Mouse (Mus musculus) frontal cortex, adult 2 months (tissue): Measurements from ENCODE around the gene Rpp38. TPM values are rescaled to one million over a fixed set of nuclear protein-coding genes. Genes with fewer than 3 reads are reported as not detected.

ENCODE experiments used
- DNase-seq, 2 experiments: peaks; one replicate each; pipeline ENCODE4 v3.0.0; 2022; ENCODE audit warnings: low spot score in 1 of 2; ENCODE audit errors: extremely low spot score in 1 of 2
- polyA plus RNA-seq: library from polyadenylated mRNA; depleted of rRNA; stranded (reverse); fragments of >200 nt; gene quantifications from 2 replicates; pipeline ENCODE4 v1.2.3, GENCODE M21; 2012; rRNA removed

Gene Rpp38
- 11.4 and 13.5 TPM in 2 replicates for polyA plus RNA-seq

DNA sequence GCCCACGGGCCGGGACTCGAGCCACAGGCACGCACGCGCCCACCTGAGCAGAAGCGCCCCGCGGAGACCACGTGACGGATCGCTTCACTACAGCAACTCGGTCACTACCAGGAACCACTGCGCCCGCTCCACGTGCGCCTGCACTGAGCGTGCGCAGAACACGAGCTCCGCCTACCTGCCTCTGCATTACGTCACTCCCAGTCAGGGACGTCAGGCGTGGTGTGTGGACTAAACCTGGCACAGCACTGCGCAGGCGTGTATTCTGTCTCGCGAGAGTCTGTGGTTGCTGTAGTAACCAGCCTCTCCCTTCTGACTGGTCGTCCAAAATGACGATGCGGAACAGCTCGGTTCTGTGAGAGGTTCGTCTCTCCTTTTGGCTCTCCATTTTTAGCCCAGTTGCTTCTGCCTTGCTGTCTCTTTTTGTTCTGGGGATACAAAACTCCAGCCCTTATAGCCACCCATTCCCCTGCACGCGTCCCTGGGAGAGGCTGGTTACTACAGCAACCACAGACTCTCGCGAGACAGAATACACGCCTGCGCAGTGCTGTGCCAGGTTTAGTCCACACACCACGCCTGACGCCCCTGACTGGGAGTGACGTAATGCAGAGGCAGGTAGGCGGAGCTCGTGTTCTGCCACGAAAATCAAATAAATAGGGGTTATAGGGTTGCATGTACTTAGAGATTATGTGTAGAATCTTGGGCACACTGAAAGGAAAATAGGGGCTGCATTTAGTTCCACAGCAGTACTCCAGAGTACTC lies at the start of gene Rpp38:
Rpp38 (minus strand) TSS at position 160 of the 759 bp plus-strand sequence.
- peak; percentile 99 to 100 for DNase-seq

DNA sequence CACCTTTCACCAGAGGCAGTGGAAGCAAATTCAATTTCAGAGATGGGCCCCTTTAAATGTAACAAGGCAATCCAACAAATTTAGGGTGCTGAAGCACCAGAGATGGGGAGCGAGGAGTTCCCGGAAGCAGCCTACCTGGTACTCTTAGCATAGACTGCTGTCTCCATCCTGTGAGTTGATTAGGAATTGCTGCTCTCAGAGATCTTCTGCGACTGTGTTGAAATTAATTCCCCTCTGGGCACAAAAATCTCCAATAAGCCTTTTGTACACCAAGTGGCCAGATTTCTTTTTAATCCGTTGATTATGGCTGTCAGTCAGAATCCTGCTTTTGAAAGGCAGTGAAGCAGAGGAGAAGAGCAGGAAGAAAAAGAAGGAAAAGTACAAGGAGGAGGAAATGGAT lies 32.7 kb upstream of the Rpp38 start:
- DNase-seq, result no peak

DNA sequence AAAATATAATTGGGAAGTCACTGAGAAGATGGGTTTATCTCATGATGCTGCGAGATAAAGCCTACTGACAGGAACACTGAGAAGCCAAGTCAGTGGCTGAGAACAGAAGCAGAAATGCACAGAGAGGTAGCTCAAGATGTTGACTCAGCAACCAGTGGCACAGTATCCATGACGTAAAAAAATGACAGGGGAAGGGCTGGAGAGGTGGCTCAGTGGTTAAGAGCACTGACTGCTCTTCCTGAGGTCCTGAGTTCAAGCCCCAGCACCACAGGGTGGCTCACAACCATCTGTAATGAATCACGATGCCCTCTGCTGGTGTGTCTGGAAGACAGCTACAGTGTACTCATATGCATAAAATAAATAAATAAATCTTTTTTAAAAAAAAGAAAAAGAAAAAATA lies 28.6 kb upstream of the Rpp38 start:
- no peak for DNase-seq

DNA sequence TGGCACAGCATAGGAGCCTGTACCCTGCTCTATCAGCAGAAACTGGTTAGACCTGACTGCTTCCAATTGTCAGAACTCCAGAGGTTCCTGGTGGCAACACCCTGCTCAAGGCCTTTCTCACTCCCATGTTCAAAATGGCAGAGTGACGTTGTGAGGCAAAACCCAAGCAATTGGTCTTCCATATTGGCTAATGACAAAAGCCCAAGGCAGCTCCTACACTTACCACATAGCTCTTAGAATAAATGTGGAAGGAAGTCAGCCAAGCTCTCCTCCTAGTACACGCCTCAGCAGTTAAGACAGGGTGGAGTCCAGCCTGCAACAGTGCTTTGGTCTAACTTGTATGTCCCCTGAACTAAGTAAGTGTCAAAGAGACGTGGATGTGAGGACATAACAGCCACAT lies 25.4 kb upstream of the Rpp38 start:
- DNase-seq, result no peak

DNA sequence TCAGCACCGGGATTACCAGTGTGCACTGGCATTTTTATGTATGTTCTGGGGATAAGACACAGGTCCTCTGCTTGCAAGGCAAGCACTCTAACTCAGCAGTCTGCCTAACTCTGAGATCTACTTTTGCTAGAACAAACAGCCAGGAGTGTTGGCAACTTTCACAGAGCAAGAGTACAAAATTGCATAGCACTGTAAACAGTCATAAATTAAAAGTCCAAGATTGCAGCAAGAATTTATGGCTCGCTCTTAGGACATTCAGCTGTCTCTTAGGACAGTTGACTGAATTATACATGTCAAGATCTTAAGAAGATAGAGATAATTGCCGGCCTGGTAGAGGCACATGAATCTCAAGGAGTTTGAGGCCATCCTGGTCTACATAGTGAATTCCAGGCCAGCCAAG lies 23.9 kb upstream of the Rpp38 start:
- no peak for DNase-seq

DNA sequence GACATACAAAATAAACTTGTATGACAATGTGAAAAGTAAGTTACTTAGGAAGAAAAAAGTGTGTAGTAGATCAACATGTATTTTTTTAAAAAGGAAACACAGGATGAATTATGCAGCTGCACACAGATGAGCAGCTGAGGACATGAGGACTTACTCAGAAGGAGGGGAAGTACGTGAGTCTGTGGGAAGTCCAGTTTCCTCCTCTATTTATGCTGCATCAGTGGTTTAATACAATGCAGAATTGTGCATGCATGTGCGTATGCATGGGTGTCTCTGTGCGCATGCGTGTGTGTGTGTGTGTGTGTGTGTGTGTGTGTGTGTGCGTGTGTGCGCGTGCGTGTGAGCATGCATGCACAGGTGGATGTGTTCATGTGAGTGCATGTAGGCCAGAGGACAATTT lies 23.4 kb upstream of the Rpp38 start:
- no peak for DNase-seq

DNA sequence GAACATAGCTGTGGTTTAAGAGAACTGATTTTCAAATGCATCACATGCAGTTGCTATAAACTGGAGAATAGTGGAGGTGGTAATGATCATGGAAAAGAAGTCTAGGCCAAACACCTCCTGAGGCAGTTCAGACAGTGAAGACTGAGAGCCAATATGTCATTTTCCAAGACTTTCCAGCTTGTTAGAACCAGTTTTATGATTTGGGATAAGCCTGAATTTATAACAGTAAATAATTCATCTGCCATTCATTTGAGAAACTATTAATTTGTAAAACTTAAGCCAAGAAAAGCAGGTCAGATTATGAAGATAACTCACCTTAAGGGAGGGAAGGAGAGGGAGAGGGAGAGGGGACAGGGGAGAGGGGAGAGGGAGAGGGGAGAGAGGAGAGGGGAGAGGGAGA lies 20.7 kb upstream of the Rpp38 start:
- DNase-seq, result no peak

DNA sequence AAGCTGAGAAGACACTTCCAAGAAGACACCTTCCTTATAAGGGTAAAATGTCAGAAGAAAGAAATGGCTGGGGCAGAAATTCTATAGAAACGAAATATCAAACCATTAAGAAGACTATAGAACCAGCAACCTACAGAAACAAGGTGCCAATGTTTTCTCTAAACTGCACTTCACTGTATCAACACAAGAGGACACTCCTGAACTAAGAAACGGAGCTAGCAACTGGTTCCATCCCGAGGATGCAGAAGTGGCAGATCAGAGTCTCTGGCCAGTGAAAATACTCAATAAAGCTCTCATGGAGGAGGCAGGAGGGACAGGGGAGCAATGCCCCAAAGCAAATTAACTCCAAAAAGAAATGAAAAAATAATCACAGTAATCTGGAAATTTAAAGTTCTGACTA lies 16.5 kb upstream of the Rpp38 start:
- DNase-seq, result peak in 1 of 2 experiments; percentile 73

DNA sequence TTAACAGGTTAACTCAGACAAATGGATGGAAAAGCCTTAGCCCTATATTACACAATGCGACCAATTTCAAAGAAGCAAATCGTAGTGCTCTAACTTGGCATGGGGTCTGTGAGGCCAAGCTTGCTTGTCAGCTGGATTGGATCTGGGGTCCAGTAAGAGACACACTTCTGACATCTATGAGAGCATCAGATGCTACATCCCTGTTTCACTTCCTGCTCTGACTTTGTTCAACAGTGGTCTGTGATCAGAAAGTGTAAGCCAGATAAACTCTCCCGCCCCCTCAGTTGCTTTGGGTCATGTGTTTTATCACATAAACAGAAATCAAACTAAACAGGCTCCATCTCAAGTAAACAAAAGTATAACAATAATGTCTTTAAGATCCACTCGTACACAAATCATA lies 16.0 kb upstream of the Rpp38 start:
- no peak for DNase-seq

DNA sequence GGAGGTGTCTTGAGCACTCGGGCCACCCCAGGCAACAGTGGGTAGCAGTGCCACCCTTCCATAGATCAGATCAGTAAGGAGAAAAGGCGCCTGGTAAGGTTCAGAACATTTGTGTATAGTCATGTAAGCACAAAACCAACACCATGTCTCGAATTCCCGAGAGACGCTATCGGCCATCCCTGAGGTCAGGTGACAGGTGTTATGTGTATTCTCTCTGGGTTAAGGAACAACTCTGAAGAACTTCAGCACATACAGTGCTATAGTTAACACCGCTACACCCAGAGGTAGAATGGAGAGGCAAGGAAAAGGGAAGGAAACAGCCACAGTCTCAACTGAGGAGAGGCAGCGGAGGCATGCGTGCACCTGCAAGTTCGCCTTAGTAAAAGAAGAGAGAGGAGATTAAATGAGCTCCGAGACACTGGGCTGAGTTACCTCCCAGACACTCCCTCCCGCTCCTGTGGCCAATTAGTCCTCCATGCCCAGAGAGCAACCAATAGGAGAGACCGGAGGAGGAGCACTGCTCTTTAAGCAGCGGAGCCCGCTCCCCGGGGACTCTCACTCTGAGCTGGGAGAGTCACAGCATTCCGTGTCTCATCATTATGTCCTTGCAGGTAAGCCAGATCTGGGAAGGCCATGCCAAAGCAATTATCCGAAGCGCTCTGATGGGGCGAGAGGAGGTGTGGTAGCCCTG lies 3.3 kb upstream of the Rpp38 start, which contains the start of gene Acbd7:
Acbd7 (plus strand) TSS at position 558 of the 691 bp plus-strand sequence.
- peak; percentile 28 to 78 for DNase-seq

DNA sequence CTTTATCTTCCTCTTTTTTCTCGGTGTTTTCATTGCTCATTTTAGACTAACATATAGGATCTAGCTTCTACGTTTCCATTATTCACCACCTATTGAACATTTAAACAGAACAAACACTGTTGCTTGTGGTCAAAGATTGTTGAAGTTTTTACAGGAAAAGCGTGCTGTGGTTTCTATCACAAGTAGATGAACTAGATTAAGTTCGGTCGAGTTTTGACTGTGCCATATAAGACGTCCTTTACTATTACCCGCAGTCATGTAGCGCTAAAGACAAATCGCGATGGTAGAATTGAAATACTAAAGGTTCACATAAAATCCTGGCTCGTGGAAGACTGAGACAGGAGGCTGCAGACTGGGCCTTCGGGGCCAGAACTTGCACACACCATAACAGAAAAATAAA lies 1.3 kb upstream of the Rpp38 start:
- no peak for DNase-seq

DNA sequence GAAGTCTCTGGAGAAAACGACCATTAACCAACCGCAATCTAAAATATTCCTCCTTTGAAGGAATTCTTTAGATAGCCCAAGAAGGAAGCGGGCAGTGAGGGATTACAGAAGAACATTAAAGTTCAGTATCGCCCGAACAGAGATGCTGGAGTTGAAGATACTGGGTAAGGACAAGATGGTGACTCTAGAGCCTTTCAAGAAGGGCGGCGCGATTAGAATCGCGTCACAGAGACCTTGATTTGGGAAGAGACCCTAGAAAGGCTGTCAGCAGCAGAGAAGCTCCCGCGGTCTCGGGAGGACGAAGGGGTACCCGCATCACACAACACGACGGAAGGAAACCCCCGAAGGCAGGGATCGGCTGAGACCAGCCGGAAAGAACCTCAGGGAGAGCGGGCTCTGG lies 387 bp downstream of the Rpp38 start:
- no peak for DNase-seq

DNA sequence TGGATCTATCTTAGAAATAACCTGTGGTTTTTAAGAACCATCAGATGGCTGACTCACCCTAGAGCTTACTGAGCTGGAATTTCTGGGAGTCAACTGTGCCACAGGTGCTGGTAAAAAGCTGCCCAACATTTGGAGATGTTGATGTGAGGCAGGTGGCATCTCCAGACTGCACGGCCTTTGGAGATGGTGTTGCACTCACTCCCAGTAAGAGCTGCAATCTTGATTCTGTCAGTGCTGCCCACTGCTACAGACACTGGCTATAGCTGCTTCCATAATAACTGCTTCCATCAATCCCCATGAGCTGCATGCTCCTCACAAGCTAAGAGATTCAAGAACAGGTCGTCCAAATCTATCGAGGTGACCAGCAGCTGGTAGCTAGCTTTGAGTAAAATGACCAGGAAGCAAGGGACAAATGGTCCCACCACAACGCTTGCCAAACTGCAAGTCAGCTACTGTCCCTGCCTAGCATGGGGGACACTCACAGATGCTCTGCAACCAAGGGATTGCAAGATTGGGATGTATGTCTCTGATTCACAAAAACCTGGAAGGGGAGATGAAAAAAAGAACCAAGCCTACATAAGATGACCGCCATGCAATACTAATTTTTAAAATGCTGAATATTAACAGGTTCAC lies 1.3 kb downstream of the Rpp38 start:
- no peak for DNase-seq

DNA sequence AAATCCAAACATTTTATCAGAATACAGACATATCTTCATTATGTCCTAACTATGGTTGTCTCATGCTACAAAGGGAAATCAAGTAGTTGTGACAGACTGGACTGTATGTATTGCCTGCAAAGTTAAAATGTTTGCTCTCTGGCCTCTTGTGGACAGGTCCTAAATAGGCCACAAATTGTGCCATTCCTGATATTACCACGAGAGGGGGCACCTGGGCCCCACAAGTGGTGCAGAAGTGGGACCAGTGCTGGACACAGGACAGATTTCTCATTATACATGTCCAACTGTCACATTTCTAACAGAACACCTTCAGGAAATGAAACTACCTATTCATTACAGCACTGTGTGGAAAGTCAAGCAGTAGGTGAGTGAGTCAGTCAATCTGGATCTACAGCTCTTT lies 5.1 kb downstream of the Rpp38 start:
- DNase-seq, result peak in 1 of 2 experiments; percentile 59

DNA sequence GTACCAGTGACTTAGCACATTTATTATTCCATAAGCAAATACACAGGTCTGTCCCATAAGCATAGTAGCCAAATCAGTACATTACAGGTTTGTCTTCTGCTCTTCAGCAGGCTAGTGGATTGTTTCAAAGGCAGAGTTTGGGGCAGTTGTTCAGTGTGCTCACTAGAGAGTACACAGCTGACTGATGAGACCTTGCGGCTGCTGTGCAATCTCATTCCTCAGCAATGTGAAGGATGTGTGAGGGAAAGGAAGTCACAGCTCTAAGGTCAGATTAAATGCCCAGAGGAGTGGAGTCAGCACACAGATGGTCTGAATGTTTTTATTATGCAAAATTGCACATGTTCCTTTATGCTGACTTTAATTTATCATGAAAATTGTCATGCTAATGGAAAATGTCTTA lies 5.9 kb downstream of the Rpp38 start:
- no peak for DNase-seq

DNA sequence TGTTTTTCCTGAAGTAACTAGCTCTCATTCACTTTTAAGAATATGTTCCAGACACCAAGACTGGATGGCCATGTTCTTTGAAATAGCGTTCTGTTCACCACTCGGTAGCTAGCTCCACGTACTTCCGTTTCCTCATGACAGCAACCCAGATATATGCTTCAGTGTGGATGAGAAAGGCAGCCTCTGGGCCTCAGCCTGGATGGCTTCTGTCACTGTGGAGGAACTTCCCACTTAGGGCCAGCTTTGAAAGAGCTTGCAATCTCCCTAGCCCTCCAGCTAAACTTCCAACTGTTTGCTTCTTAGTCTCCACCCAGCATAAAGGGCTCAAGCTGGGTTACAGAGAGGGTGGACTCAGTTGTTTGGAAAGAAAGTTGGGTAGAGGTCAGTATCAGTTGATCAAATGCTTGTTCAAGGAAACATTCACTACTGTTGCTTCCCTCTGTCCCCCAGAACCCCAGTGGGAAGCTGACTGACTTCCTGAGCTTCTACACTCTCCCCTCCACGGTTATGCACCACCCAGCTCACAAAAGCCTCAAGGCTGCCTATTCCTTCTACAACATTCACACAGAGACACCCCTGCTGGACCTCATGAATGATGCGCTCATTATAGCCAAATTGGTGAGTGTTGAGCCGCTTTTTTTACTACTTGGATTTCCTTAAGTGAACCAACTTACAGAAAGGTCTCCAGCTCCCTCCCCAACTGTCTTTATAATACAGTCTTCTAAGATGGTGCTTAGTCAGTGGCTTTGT lies 7.9 kb downstream of the Rpp38 start:
- no peak for DNase-seq

DNA sequence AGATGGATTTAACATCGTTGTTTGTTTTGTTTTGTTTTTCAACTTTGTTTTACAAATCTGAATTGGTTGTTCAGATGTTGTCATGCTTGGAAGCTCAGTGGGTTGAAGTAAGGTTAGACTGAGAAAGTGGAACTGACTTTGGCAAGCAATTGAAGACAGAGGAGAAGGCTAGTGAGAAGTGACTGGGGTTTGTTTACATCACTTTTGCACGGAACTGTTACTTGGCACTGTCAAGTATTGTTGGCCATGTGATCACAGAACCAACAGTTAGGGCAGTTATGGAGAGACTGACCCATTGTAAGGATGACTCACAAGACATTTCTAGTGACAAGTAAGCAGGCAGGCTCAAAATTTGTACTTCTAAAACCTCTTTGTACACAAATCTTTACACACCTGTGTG lies 9.3 kb downstream of the Rpp38 start:
- no peak for DNase-seq

DNA sequence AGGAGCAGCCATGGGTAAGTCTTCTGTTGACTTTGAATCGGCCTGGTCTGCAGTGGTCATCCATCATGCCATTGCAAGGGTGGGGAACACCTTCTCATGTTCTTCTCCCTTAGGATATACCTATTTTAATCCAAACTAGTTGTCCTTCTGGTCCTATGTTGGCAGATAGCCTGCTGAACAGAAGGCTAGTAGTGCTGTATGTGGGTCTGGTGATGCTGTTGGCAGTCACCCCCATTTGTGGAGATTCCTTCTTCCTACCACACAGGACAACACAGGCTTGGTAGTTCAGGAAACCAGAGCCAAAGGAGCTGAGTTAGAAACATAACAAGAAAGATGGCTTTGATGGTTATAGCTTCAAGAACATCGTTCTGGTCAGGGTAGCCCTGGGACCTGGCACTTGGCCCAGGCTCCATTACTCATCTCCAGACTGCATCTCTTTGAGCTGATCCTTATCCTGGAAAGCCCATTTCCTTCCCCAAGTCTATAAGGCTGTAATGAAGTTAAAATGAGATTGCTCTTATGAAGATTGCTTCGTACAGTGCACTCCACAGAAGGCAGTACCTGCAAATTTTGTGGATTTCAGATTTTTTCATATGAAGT lies 26.9 kb downstream of the Rpp38 start:
- peak in 1 of 2 experiments; percentile 57 for DNase-seq

DNA sequence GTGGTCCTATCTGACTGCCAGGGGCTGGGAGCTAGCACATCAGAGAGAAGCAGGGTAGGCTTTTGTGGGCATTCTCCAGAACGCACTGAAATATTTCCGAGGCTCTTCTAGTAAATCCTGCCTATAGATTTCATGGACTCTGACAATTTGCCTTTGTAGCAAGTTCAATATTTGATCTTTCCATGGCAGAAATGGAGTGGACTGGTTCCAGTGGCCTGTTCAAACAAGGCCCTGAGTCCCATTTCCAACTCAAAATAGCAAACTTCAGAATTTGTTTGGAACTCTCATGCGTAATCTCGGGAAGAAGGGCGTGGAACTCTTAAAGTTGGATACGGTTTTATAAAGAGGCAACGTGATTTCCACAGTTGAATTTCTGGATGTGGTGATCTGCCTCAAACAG lies 36.6 kb downstream of the Rpp38 start:
- no peak for DNase-seq

DNA sequence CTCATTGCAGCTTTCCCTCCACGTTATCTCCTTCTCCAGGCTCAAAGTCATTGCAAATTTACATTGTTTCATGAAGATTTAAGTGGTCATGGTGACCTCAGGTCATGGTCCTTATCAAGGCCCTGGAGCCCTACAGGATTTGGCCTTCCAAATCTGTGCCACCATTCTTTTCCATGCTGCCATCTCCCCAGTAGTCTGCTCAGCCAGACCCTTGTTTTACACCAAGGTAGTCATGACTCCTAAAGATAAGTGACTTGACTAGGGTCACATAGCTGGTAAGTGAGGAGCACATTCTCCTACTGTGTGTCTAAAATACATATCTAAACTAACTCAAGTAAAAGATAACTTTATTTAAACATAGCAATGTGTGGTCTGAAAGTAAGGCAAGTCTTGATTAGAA lies 40.3 kb downstream of the Rpp38 start:
- no peak for DNase-seq

DNA sequence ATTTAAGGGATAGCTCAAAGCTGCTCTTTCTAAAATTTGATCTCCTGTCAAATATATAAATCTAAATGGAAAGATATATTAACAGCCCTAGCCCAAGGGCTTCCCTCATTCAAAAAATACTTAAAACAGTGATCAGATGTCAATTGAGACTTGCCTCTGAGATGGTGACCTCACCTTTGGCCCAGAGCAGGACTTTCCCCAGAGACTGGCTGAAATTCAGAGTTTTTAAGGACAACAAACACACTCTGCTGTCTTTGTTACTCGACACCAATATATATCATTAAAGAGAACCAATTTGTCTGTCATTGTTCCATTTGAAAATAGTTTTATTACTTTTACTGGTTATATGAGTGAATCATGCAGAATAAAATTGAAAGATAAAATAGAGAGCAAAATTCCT lies 42.9 kb downstream of the Rpp38 start:
- no peak for DNase-seq
